In the genomic region with DNA sequence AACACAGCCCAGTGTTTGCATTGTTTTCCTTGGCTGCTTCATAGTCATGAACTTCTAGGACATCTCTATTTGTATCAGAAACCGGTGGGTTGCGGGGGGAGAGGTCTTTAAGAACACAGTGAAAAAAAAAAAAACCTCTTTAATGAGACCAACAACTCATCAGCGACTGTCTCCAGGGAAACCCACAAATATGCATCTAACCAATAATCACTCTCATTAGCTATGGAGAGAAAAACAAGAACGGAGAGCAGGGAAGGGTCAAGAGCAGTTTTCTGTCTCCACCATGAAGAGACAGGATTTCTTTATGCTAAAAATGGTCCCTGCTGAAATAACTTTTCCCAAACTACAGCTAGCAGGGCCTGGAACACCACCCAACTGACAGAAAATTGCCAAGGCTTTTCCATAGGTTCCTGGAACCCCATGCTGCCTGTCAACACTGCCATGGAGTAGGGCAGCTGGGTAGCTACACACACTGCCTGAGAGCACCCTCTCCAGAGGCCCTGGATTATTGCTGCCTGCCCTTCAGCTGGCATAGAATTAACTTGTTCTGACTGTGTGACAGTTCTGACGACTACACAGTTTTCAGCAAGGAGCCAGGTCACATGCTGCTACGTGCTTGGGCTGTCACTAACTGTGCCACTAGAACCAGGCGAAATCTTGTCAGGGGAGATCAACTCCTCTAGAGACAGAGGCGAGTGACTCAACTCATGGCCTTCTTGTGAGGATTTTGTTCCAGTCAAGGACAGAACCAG, we compare ENCODE assay signal across 16 mouse cellular contexts.
DNase-seq lines count a peak whose midpoint lies in the region; ATAC-seq and TF ChIP-seq lines count a peak whose summit lies in the region.
"Had no signal": no experiment of that assay in that cellular context is flagged by ENCODE, and none has a peak within 500 bp of the region (broad histone marks: within the 10 kb centered on the region; RNA-seq: fewer than 3 reads in every experiment).

No protein-coding gene starts in this region.

- no peaks in the 10 kb centered on the region for H3K4me1 ChIP-seq in hindbrain, embryonic 11.5 days (replicated peaks; ENCODE audit: control insufficient read depth, insufficient read depth, low read length)
- H3K4me1 ChIP-seq in hindbrain, embryonic 14.5 days (replicated peaks; ENCODE audit: control insufficient read depth, insufficient read depth, low read length) = no peaks in the 10 kb centered on the region
- peaks cover 8% of the 10 kb centered on the region; the same call in 1 of the 2 replicates for H3K4me1 ChIP-seq in forebrain, embryonic 16.5 days (replicated peaks; ENCODE audit: control insufficient read depth, insufficient read depth, low read length)
- H3K4me1 ChIP-seq in midbrain, postnatal 0 days (ENCODE audit: insufficient read depth, low read length) = no peaks in the 10 kb centered on the region
- H3K4me1 ChIP-seq: lung, embryonic 15.5 days; megakaryocyte, embryonic 14.5 days had no signal

- peak; percentile 40; the same call in 1 of the 2 replicates for ATAC-seq in hindbrain, embryonic 11.5 days (ENCODE audit: low FRiP score)
- ATAC-seq in hindbrain, embryonic 14.5 days (ENCODE audit: low FRiP score) = no peak; the same call in 1 of the 2 replicates
- peak; percentile 72 for ATAC-seq in forebrain, embryonic 16.5 days
- ATAC-seq in midbrain, postnatal 0 days (ENCODE audit: low FRiP score) = 0 out of 2 replicates have a peak, but pooled peaks have one; percentile 38
- no peak for ATAC-seq in megakaryocyte, adult 5-6 weeks (ENCODE audit: poor library complexity, severe bottlenecking)
- ATAC-seq: activated CD4-positive, CD25-positive, alpha-beta regulatory T cell, adult 4 months had no signal

- no peak overlapping the region for H3K4me3 ChIP-seq in hindbrain, embryonic 11.5 days (ENCODE audit: low read depth, low read length)
- H3K4me3 ChIP-seq in hindbrain, embryonic 14.5 days (replicated peaks; ENCODE audit: low read length) = no peak overlapping the region
- no peak overlapping the region for H3K4me3 ChIP-seq in forebrain, embryonic 16.5 days (replicated peaks; ENCODE audit: low read length)
- H3K4me3 ChIP-seq in midbrain, postnatal 0 days (ENCODE audit: low read depth, low read length) = no peak overlapping the region
- H3K4me3 ChIP-seq: lung, embryonic 15.5 days; megakaryocyte, embryonic 14.5 days had no signal

- WGBS in hindbrain, embryonic 11.5 days = 51% methylated on average over 8 of the region's 8 CpGs
- 33% methylated on average over 8 of the region's 8 CpGs for WGBS in hindbrain, embryonic 14.5 days
- 22% methylated on average over 8 of the region's 8 CpGs for WGBS in forebrain, embryonic 16.5 days
- WGBS in midbrain, postnatal 0 days = 41% methylated on average over 8 of the region's 8 CpGs

- H3K9ac ChIP-seq in hindbrain, embryonic 11.5 days (ENCODE audit: low read depth, low read length) = no peak overlapping the region
- no peak overlapping the region for H3K9ac ChIP-seq in hindbrain, embryonic 14.5 days
- H3K9ac ChIP-seq in forebrain, embryonic 16.5 days (replicated peaks; ENCODE audit: low read depth, low read length) = no peak overlapping the region
- H3K9ac ChIP-seq in midbrain, postnatal 0 days (replicated peaks; ENCODE audit: low read length, poor library complexity, severe bottlenecking) = no peak overlapping the region
- H3K9ac ChIP-seq: lung, embryonic 15.5 days had no signal

- TF ChIP-seq CTCF in midbrain, postnatal 0 days (IDR thresholded peaks at IDR 0.05) = no peak

- H3K36me3 ChIP-seq in hindbrain, embryonic 11.5 days (ENCODE audit: control insufficient read depth, insufficient read depth, low read length) = no peaks in the 10 kb centered on the region
- H3K36me3 ChIP-seq in hindbrain, embryonic 14.5 days (replicated peaks; ENCODE audit: control insufficient read depth, insufficient read depth) = no peaks in the 10 kb centered on the region
- H3K36me3 ChIP-seq in forebrain, embryonic 16.5 days (ENCODE audit: control insufficient read depth, insufficient read depth) = no peaks in the 10 kb centered on the region
- no peaks in the 10 kb centered on the region for H3K36me3 ChIP-seq in midbrain, postnatal 0 days (ENCODE audit: insufficient read depth, low read length)
- H3K36me3 ChIP-seq: lung, embryonic 15.5 days had no signal

- H3K27me3 ChIP-seq in hindbrain, embryonic 11.5 days (ENCODE audit: control insufficient read depth, insufficient read depth, low read length) = no peaks in the 10 kb centered on the region
- no peaks in the 10 kb centered on the region for H3K27me3 ChIP-seq in hindbrain, embryonic 14.5 days (ENCODE audit: control insufficient read depth, insufficient read depth, low read length)
- no peaks in the 10 kb centered on the region for H3K27me3 ChIP-seq in forebrain, embryonic 16.5 days (replicated peaks; ENCODE audit: control insufficient read depth, insufficient read depth, low read length)
- no peaks in the 10 kb centered on the region for H3K27me3 ChIP-seq in midbrain, postnatal 0 days (ENCODE audit: insufficient read depth, low read length)
- H3K27me3 ChIP-seq: lung, embryonic 15.5 days; megakaryocyte, embryonic 14.5 days had no signal

- no peak overlapping the region for H3K27ac ChIP-seq in hindbrain, embryonic 11.5 days (ENCODE audit: low read depth, low read length)
- no peak overlapping the region for H3K27ac ChIP-seq in hindbrain, embryonic 14.5 days
- H3K27ac ChIP-seq in forebrain, embryonic 16.5 days (ENCODE audit: low read length) = no peak overlapping the region
- H3K27ac ChIP-seq in midbrain, postnatal 0 days (ENCODE audit: low read depth, low read length) = no peak overlapping the region
- H3K27ac ChIP-seq: lung, embryonic 15.5 days had no signal

- no peak overlapping the region for H3K4me2 ChIP-seq in hindbrain, embryonic 11.5 days (replicated peaks; ENCODE audit: low read depth, low read length)
- no peak overlapping the region for H3K4me2 ChIP-seq in hindbrain, embryonic 14.5 days (replicated peaks)
- H3K4me2 ChIP-seq in forebrain, embryonic 16.5 days (ENCODE audit: low read length) = no peak overlapping the region
- no peak overlapping the region for H3K4me2 ChIP-seq in midbrain, postnatal 0 days (ENCODE audit: low read depth, low read length, poor library complexity, severe bottlenecking)
- H3K4me2 ChIP-seq: heart, embryonic 11.5 days; lung, embryonic 15.5 days had no signal

- DNase-seq in hindbrain, embryonic 11.5 days (ENCODE audit: low spot score) = no peak
- no peak for DNase-seq in hindbrain, embryonic 14.5 days (ENCODE audit: low spot score)
- peak; percentile 3 for DNase-seq in adrenal gland, postnatal 25 days
- DNase-seq in midbrain, postnatal 0 days (ENCODE audit: low spot score) = peak; percentile 14
- no peak for DNase-seq in urinary bladder, postnatal 25 days (ENCODE audit: low spot score)
- no peak for DNase-seq in right cerebral cortex, postnatal 25 days
- DNase-seq: cerebellum, adult 9-11 months; heart, postnatal 4 days; kidney, adult 18-20 months; kidney, postnatal 25 days had no signal

- no peaks in the 10 kb centered on the region for H3K9me3 ChIP-seq in hindbrain, embryonic 11.5 days (ENCODE audit: control insufficient read depth, low read length)
- H3K9me3 ChIP-seq in hindbrain, embryonic 14.5 days (ENCODE audit: control insufficient read depth, low read length) = no peaks in the 10 kb centered on the region
- no peaks in the 10 kb centered on the region for H3K9me3 ChIP-seq in forebrain, embryonic 16.5 days (ENCODE audit: control insufficient read depth, low read length)
- no peaks in the 10 kb centered on the region for H3K9me3 ChIP-seq in midbrain, postnatal 0 days (ENCODE audit: low read length)
- H3K9me3 ChIP-seq: lung, embryonic 15.5 days; megakaryocyte, embryonic 14.5 days had no signal

Comparison
In these comparisons a context has a peak if more than half of its experiments do, and no peak if none do; other contexts are left out.
1. ATAC-seq: peak in hindbrain, embryonic 11.5 days (single experiment), forebrain, embryonic 16.5 days (single experiment) and midbrain, postnatal 0 days (single experiment); none in hindbrain, embryonic 14.5 days (single experiment) and megakaryocyte, adult 5-6 weeks (single experiment).
2. DNase-seq: peak in adrenal gland, postnatal 25 days (single experiment) and midbrain, postnatal 0 days (single experiment); none in hindbrain, embryonic 11.5 days (single experiment), hindbrain, embryonic 14.5 days (single experiment), urinary bladder, postnatal 25 days (single experiment) and right cerebral cortex, postnatal 25 days (single experiment).